Mouse (Mus musculus) olfactory bulb, adult 2 months (tissue): ENCODE measurements around the gene Ech1.

ENCODE experiments used
- CTCF ChIP-seq: fragments of 200-500 bp; IDR thresholded peaks from 2 replicates; pipeline ENCODE4 v1.5.1; 2012; ENCODE audit warnings: low read depth, mild to moderate bottlenecking, low read length, moderate library complexity; ENCODE audit not compliant: insufficient read depth
- POLR2A ChIP-seq: fragments of 200-500 bp; IDR thresholded peaks from 2 replicates; pipeline ENCODE4 v1.6.1; 2012; ENCODE audit warnings: mild to moderate bottlenecking, low read depth, low read length, moderate library complexity; ENCODE audit not compliant: insufficient read depth

- TF ChIP-seq CTCF (no peak), POLR2A (no peak)
Observed at GRCm38 (mm10) chr7:28825686-28826401, 827 bp downstream of the Ech1 start.
